Mouse (Mus musculus): ENCODE data around the gene Zfp787.

The Zfp787 gene

GRCm38 (mm10) chr7:6169403-6169802 is 13.6 kb upstream of the Zfp787 start:
- intact Hi-C loops (cut with DNase I) = no loop called here

- intact Hi-C loops (cut with DNase I) = no loop called here
Measured at GRCm38 (mm10) chr7:6164671-6165070, 8.9 kb upstream of the Zfp787 start.

- intact Hi-C loops (cut with DNase I) = no loop called here
Measured at GRCm38 (mm10) chr7:6162172-6162571, 6.4 kb upstream of the Zfp787 start.

- intact Hi-C loops (cut with DNase I) = no loop called here
Measured at GRCm38 (mm10) chr7:6161541-6161940, 5.7 kb upstream of the Zfp787 start.

- intact Hi-C loops (cut with DNase I) = no loop called here
Measured at GRCm38 (mm10) chr7:6159604-6160003, 3.8 kb upstream of the Zfp787 start.

- intact Hi-C loops (cut with DNase I) = no loop called here
Measured at GRCm38 (mm10) chr7:6157479-6157878, 1.7 kb upstream of the Zfp787 start.

- intact Hi-C loops (cut with DNase I) = no loop called here
Measured at GRCm38 (mm10) chr7:6156901-6157472, 1.2 kb upstream of the Zfp787 start.

GRCm38 (mm10) chr7:6155031-6155872 is 545 bp downstream of the Zfp787 start:
- intact Hi-C loops (cut with DNase I) = no loop called here

- intact Hi-C loops (cut with DNase I) = no loop called here
Measured at GRCm38 (mm10) chr7:6154164-6154563, 1.6 kb downstream of the Zfp787 start.

- intact Hi-C loops (cut with DNase I) = no loop called here
Measured at GRCm38 (mm10) chr7:6153131-6153530, 2.7 kb downstream of the Zfp787 start.

GRCm38 (mm10) chr7:6152036-6152435 is 3.8 kb downstream of the Zfp787 start:
- intact Hi-C loops (cut with DNase I) = no loop called here

GRCm38 (mm10) chr7:6151266-6151665 is 4.5 kb downstream of the Zfp787 start:
- intact Hi-C loops (cut with DNase I) = no loop called here

- intact Hi-C loops (cut with DNase I) = no loop called here
Measured at GRCm38 (mm10) chr7:6147688-6148087, 8.1 kb downstream of the Zfp787 start.

GRCm38 (mm10) chr7:6146982-6147325 is 8.8 kb downstream of the Zfp787 start:
- intact Hi-C loops (cut with DNase I) = no loop called here

- intact Hi-C loops (cut with DNase I) = no loop called here
Measured at GRCm38 (mm10) chr7:6146194-6146981, 9.4 kb downstream of the Zfp787 start.

- intact Hi-C loops (cut with DNase I) = no loop called here
Measured at GRCm38 (mm10) chr7:6145423-6146188, 10.2 kb downstream of the Zfp787 start.

GRCm38 (mm10) chr7:6143991-6144531 is 11.7 kb downstream of the Zfp787 start:
- intact Hi-C loops (cut with DNase I) = no loop called here

- intact Hi-C loops (cut with DNase I) = no loop called here
Measured at GRCm38 (mm10) chr7:6139295-6139694, 16.5 kb downstream of the Zfp787 start.

- intact Hi-C loops (cut with DNase I) = no loop called here
Measured at GRCm38 (mm10) chr7:6136497-6136896, 19.3 kb downstream of the Zfp787 start.

- intact Hi-C loops (cut with DNase I) = no loop called here
Measured at GRCm38 (mm10) chr7:6132646-6133045, 23.2 kb downstream of the Zfp787 start.

- intact Hi-C loops (cut with DNase I) = no loop called here
Measured at GRCm38 (mm10) chr7:6130346-6130745, 25.5 kb downstream of the Zfp787 start.
